Mouse (Mus musculus): ENCODE measurements around the gene Sass6.
"Not testable (repeated sequence)": the region's sequence is repeated elsewhere in the genome, so short reads cannot be mapped to it uniquely, and the experiment has no call there.

The Sass6 gene

DNA sequence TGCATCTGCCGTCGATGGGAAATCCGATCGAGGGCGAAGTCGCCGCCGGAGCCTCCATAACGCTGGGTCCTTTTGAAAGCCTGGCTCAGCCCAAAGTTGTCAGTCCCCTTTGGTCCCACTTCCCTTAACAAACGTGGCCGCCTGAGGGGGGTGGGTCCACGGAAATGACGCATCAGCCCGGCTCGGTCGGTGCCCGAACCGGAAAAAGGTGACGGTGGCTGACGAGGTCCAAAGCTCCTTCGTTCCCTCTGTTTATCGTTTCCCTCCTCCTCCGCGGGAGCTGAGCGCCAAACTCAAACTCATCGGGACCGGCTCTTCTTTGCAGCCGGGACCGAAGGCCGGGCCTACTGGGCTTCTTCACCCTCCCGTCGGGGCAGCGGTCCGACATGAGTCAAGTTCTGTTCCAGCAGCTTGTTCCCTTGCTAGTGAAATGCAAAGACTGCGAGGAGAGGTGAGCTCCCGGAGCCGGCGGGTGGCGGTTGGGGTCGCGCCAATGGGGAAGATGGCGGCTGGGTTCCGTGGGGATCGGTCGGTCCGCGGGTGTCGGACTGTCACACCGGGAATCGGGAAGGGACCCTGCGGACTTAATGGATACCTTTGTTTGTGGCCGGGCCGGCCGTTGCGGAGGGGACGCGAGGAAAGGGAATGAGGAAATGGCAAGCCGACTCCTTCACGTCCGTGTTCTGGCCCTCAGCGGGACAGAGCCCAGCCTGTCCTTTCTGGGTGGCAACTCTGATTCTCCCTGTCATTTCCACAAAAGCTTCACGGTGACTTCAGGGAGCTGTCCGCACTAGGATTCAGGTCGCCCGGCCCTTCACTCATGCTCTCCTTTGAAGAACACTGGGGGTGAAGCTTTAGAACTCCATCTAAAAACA, at the start of gene Sass6:
Gene Sass6 (plus strand): TSS at position 255 of the 875 bp plus-strand sequence.
- DNase-seq (ENCODE audit: low spot score), result peak; percentile 98

DNA sequence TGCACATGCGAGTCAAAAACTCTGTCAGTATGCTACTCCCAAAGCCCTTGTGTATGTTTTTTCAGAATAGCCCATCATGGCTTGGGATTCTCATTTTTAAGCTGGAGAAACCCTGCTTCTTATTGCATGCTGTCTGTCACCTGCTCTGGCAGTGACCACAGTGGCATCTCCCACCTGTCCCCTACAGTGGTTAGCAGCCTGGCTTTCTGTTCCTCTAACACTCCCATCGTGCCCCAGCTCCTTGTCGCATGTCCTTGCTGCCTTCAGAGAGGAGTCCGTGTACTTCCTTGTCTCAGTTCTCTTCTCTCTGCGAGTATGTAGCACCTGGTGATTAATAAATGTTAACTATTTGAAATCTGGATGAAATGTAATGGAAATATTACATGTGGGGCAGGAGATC, 47.4 kb upstream of the Sass6 start:
- no peak for DNase-seq (ENCODE audit: low spot score)

DNA sequence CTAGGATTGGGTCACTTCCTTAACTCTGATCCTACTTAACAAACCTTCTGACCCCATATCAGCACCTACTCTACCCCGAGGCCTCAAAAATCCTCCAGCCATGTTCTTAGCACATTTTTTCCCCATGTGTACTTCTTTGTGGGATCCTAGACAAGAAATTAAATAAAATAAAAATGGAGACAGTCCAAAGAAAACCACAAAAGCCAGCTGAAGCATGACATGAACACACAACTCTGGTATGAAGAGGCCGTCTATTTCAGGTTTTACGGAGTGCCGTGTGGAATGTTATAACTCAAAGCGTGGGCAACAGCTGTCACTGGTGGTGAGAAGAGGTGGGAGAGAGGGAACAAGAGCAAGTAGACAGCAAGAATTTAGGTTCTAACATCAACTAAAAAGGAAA, 43.4 kb upstream of the Sass6 start:
- no peak for DNase-seq (ENCODE audit: low spot score)

DNA sequence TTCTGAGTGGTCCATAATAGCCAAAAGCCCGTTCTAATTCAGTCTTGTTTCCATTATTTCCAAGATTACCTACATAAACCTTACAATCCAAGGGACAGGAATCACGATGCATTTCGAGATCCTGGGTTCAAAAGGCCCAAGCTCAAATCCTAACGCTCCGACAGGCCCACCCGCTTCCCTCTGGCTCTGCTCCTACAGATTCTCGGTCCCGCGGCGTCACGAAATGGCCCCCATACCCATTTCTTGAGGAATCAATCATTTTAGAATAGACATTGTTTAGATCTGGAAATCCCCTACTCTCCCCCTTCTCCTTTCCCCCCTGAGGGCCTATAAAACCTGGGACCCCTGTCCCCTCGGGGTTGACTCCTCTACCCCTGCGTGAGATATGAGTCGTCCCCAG, 33.5 kb upstream of the Sass6 start:
- not testable (repeated sequence) for DNase-seq (ENCODE audit: low spot score)

DNA sequence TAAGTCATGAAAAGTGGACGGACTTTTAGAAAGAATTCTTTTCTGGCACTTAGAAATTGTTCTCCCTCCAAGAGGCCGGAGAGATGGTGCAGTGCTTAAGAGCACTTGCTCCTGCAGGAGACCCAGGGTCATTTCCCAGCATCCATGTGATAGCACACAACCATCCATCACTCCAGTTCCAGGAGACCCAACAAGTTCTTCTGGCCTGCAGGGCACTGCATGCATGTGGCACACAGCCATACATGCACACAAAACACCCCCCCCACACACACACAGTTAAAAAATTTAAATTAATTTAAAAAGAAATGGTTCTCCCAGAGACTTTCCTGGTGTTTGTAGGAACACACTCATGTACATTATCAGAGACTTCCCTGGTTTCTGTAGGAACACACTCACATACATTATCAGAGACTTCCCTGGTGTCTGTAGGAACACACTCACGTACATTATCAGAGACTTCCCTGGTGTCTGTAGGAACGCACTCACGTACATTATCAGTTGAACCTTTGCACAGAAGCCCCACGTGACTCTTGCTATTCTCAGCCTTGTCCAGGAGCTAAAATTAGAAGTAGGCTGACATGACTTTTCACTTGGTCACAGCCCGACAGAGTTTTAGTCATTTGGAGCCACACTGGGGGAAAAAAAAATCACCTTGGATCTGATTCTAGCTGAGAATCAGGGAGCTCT, 32.2 kb upstream of the Sass6 start, which contains the start of gene Lrrc39:
Gene Lrrc39 (plus strand): TSS at position 566 of the 687 bp plus-strand sequence.
- peak; percentile 81 for DNase-seq (ENCODE audit: low spot score)

DNA sequence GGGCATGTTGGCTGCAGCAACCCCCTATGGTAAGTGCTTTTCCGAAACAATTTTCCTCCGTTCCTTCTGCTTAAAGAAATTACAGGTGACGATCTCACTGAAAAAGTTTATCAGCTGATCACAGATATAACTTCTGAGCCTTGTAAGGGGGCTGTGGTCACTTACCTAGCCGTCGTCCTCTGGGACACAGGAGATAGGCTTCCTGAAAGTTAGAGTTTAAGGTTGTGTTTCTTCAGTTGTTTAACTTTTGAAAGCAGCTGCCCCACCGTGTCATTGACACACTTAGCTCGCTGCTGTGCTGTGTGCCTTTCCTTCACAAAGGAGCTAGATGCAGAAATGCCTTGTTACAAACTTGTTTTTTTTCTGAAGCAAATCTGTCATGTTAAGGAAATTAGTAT, 31.7 kb upstream of the Sass6 start:
- DNase-seq (ENCODE audit: low spot score), result no peak

DNA sequence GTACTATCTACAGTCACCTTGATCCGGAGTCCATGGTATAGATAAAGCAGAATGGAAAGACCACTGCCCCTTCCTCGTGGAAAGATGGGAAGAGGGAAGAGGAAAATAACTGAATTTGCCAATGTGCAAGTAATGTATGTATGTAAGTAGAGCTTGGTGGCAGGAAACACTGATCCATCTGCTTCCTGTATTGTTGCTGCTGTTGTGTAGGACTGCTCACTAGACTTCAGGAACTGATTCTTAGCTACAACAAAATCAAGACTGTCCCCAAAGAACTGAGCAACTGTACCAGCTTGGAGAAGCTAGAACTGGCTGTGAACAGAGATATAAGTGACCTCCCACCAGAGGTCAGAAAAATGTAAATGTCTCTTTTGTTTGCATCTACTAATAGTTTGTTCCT, 24.2 kb upstream of the Sass6 start:
- no peak for DNase-seq (ENCODE audit: low spot score)

DNA sequence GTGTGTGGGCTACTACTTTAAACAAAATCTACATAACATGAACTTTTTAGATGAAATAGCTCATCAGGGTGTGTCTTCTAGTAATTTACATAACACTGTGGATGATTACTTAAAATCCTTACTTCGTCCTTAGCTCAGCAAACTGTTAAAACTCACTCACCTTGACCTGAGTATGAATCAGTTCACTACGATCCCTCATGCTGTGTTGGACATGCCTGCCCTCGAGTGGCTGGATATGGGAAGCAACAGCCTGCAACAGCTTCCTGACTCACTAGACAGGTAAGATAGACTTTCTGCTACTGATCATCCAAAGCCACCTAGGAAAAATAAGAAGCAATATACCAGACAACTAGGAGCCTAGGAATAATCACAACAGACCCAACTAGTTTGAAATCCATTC, 17.5 kb upstream of the Sass6 start:
- peak; percentile 32 for DNase-seq (ENCODE audit: low spot score)

DNA sequence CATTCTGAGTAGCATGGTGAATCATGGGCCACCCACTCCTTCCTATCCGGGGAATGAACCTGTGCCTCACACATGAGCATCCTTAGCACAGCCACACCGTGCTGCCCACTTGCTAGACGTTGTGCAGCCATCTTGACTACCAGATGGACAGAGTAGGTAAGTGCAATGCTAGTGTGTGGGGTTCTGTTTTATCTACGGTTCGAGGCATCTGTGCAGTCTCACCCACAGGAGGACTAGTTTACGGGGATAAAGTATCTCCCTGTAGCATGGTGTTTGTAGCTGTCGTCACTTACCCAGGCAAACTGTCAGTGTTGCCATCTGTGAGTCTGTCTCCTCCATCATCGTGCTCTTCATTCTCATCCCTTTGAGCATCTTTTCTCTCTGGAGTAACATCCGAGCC, 12.6 kb upstream of the Sass6 start:
- DNase-seq (ENCODE audit: low spot score), result no peak

DNA sequence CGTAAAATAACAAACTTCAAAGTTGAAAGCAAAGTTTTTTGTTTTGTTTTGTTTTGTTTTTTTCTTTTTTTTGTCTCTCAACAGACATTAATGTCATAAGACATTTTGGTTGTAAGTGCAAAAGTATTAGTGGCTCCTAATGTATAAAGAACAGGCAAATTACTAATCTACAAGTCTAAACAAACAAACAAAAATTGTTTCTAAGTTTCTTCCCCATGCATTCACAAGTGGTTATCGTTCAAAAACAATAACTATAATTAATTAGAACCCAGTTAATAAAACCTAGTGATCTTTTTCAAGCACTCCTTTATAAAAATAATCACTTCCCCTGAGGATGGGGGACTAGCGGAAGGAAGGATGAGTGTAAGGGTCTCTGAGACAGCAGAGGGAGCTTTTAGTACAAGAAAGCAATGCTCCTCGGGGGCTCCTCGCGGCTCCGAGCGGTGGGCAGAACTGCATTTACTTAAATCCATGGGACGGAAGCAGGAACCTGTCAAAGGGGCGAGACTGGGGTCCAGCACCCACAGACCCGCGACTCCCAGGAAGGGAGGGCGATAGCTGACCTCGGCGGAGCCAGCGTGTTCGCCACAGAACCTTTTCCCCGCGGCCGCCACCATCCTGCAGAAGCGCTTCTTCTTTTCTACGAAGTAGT, 580 bp upstream of the Sass6 start:
- no peak for DNase-seq (ENCODE audit: low spot score)

DNA sequence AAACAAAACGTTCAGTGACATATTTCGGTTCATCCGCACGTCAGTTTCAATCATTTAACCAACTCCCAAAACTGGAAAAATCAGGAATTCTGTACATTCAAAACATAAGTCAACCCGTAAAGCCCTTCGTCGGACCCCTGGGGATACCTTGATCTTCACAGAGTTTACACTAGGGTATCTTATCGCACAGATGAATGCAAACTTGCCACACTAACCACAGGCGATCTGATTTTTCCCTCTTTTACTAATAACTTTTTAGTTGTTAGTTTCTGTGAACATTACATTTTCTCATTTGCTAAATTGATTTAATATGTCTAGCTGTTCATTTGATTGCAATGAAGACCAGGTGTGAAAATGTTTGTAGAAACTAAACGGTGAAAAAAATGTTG, 815 bp downstream of the Sass6 start:
- DNase-seq (ENCODE audit: low spot score), result no peak

DNA sequence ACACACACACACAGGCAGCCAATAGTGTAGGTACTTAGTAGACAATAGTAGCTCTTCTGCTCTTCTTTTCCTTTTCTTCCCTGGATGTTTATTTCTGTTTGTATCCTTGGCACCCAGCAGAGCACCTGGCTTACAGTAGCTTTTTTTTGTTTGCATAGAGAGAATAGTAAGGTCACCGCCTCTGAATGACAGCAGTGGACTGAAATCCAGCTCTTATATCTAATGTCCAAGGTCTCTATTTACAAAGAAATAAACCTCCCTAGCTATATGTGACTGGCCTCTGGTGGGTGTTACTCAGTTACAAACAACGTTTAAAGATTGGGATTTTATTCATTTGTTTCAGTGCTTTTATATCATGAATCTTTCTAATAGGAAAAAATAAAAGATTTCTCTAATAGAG, 4.9 kb downstream of the Sass6 start:
- no peak for DNase-seq (ENCODE audit: low spot score)

DNA sequence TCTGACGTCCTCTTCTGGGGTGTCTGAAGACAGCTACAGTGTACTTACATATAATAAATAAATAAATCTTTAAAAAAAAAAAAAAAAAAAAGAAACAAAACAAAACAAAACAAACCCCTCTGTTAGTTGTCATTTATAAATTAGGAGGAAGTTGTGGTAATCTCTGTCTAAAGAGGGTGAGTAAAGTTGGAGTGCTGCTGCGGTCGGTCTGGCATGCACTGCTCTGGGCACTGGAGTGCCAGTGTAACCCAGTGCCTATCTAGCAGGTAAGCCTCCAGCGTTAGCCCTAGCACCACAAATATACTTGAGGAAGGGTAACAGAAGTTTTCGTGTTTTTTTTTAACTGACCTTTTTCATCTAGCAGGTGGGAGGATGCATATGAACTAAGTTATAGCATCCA, 6.2 kb downstream of the Sass6 start:
- DNase-seq (ENCODE audit: low spot score), result no peak

DNA sequence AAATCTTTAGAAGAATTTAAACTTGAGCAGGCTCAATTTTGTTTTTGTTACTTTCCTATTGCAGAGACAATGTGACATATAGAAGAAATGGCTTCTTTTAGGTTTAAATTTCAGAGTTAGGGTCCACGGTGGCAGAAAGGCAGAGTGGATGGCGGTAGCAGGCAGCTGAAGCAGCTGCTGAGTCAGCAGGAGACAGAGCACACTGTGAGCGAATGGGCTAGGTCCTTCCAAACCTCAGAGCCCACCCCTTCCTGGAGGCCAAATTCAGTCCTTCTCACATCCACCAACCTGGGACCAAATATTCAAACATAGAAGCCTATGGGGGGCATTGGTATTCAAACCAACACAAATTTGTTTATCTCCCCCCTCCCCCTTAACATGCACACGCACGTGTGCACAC, 7.0 kb downstream of the Sass6 start:
- no peak for DNase-seq (ENCODE audit: low spot score)

DNA sequence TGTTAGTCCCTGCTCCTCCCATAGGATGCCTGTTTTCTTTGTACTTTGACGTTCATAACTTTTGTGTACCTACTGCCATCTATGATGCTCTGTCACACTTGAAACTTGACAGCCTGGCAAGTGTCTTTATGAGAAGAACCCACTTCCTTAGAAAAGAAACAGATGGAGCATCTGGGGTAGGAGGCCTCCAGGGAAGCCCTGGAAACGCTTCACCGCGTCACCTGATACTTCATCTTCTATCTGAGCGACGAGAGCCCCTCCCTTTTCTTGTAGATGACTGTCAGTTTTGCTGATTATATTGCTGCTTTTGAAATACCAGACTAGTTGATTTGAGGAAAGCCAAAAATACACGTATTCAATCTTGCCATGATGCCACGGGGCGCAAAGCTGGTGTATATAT, 9.8 kb downstream of the Sass6 start:
- DNase-seq (ENCODE audit: low spot score), result no peak

DNA sequence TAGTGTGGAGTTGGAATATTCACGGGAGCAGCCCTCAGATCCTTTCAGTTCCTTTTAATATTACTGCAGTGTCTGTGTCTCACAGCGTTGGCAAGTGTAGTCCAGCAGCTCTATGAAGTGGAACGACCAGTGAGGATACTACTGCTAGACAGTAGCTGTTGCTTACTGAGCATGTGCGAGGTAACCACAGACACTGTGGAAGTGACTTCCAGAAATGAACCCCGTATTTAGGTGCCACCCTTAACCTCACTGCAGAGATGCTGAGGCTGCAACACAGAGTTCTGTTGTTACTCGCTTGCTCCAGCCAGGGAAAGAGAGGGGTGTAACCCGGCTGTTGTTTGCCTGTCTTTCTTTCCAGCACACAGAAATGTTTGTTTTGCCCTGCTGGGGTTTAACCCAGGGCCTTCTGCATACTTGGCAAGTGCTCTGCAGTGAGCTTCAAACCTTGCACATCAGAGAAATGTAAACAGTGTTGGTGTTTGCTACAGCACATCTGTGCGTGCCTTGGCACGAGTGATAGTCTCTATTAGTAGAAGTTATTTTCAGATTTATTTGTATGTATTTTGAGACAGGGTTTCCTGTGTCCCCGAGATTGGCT, 19.6 kb downstream of the Sass6 start, which contains the start of gene Trmt13:
Gene Trmt13 (minus strand): TSS at position 293 of the 598 bp plus-strand sequence.
- peak; percentile 71 for DNase-seq (ENCODE audit: low spot score)

DNA sequence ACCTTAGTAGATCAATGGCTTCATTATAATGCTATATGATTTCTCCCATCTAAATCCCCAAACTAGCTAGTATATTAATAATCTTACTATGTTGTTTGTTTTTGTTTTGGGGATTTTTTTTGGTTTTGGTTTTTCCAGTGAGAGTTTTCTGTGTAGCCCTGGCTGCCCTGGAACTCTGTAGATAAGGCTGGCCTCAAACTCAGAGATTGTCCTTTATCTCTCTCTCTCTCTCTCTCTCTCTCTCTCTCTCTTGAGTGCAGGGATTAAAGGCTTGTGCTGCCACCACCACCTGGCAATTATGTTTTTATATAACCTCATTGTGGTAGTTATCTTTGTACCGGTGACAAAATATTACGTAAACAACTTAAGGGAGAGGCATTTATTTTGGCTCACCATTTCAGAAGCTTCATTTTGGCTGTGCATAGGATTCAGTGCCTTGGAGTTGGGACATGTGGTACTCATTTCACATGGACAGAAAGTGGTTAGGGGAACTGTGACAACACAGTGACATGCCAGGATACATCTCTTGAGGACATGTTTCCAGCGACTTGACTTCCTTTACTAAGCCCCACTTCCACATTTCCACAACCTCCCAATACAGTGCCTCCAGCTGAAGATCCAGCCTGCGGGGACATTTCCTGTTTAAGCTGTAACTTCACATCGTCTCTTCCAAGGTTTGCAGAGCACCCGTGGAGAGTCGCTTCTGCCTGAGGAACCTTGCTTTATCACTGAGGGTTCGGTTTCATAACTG, 20.7 kb downstream of the Sass6 start:
- DNase-seq (ENCODE audit: low spot score), result no peak

DNA sequence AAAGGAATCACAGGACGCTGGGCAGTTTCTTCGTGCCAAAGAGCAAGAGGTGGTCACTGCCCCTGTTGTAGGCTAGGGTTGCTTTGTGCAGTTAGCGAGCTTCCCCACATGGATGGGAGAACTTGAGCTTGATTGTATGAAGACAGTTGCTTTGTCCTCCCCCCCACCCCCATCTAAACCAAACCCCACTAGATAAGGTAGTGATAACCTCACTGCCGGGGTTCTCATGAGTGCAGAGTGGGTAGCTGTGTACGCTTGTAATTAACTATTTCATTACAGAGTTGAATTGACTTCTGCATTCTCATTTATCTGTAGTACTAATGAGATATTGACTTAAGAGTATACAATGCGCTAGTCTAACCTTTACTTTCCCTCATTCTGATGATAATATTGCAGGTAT, 24.1 kb downstream of the Sass6 start:
- no peak for DNase-seq (ENCODE audit: low spot score)

DNA sequence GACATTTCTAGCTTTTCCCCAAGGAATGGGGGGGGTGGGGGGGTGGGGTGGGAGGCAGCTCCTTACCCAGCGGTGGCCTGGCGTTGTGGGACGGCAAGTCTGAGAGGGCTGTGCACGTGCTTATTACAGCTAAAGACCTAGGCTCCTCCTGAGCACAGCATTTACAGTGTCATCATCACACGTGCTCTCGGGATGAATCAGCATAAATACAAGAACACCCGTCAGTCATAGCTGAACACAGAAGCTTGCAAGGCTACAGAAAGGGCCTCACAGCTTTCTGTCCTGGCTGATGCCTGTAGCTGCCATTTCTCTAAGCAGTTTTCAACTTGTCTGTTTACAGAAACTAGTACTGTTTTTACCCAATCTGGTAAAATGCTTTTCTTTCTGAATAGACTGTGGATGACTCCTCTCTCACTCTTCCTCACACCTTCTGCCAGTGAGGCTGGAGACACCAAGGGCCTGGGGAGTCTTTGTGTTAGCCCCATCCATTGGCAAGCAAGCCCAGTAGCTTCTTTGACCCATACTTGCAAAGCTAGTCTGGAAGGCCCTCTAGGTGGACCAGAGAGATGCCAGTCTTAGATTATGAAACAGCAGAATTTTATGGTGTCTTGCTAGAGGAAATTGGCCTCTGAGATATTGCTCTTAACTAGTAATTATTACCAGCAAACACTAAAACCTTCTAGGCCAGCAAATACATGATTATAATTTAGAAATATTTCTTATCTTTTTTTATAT, 26.0 kb downstream of the Sass6 start:
- DNase-seq (ENCODE audit: low spot score), result no peak

DNA sequence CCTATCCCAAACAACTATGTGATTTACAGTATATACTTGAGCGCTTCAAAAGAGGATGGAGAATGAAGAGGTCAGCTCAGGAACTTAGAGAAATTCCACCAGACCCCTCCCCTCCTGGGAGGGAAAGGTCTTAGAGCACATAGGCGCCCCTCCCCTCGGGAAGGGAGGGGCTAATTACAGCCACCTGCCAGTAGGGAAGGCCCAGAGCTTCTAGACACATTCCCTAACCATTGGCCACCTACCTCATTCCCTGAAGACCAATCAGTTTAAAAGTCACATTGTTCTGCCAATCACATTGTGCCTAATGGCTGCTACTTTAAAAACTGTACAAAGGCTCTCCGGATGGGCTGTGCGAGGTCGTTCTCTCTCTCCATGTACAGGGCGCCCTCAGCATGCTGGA, 27.9 kb downstream of the Sass6 start:
- DNase-seq (ENCODE audit: low spot score), result no peak

DNA sequence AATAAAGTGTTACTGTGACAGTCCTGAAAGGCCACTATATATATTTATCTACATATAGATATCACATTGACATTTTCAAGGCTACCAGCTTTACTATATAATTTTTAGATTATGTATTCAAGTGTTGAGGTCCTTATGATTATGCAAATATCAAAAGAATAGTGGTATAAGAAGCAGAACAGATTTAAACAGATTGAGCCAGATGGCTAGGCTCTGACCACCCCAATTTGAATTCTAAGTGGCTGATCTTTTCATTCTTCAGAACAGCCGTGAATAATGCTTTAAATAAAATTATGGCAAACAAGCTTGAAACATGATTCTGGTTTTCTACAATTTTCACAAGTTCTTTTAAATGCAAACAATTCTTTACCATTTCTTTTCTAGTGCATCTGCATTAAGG, 36.7 kb downstream of the Sass6 start:
- no peak for DNase-seq (ENCODE audit: low spot score)
